Comparison of ENCODE assay signal across 24 mouse cellular contexts in the genomic region with DNA sequence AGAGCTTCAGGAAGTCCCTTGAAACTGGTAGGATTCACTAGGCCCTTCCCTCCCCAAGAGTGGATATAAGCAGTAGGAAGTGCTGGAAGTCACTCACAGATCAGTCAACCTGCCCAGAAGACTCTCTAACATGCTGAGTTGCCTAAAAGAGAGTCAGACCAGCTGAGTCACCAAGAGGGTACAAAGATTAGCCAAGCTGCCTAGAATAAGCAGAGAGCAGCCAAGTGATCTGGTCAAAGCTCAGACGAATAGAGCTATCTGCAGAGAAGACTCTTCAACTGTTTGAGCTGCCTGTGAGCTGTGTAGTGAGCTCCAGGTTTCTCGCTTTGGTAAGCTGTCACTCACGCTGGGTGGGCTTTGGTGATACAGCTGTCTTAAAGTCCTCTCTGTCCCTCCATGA.
DNase-seq lines count a peak whose midpoint lies in the region; ATAC-seq and TF ChIP-seq lines count a peak whose summit lies in the region.
"Had no signal": no experiment of that assay in that cellular context is flagged by ENCODE, and none has a peak within 500 bp of the region (broad histone marks: within the 10 kb centered on the region; RNA-seq: fewer than 3 reads in every experiment).

No protein-coding gene starts in this region.

- no peaks in the 10 kb centered on the region for H3K4me1 ChIP-seq in forebrain, embryonic 10.5 days
- no peaks in the 10 kb centered on the region for H3K4me1 ChIP-seq in forebrain, embryonic 15.5 days
- no peaks in the 10 kb centered on the region for H3K4me1 ChIP-seq in kidney, embryonic 16.5 days (ENCODE audit: insufficient read depth, low read length)
- peaks cover 7% of the 10 kb centered on the region for H3K4me1 ChIP-seq in liver, adult 2 months (ENCODE audit: control insufficient read depth, insufficient read depth, low read length)
- no peaks in the 10 kb centered on the region for H3K4me1 ChIP-seq in liver, embryonic 11.5 days (replicated peaks; ENCODE audit: control insufficient read depth, insufficient read depth, low read length)
- H3K4me1 ChIP-seq in midbrain, postnatal 0 days (ENCODE audit: insufficient read depth, low read length), result no peaks in the 10 kb centered on the region
- H3K4me1 ChIP-seq: embryonic facial prominence, embryonic 15.5 days; heart, embryonic 13.5 days; hindbrain, embryonic 12.5 days had no signal

- no peak overlapping the region for H3K4me3 ChIP-seq in forebrain, embryonic 10.5 days
- no peak overlapping the region for H3K4me3 ChIP-seq in forebrain, embryonic 15.5 days
- H3K4me3 ChIP-seq in kidney, embryonic 16.5 days (ENCODE audit: low read length), result no peak overlapping the region
- H3K4me3 ChIP-seq in liver, adult 2 months (ENCODE audit: insufficient read depth, low read depth, low read length), result peak overlapping the region; percentile 28; the same call in 1 of the 2 replicates
- H3K4me3 ChIP-seq in liver, embryonic 11.5 days (ENCODE audit: low read depth, low read length), result no peak overlapping the region
- H3K4me3 ChIP-seq in midbrain, postnatal 0 days (ENCODE audit: low read depth, low read length), result no peak overlapping the region
- H3K4me3 ChIP-seq: embryonic facial prominence, embryonic 15.5 days; erythroblast, embryonic 14.5 days; heart, adult 2 months; heart, embryonic 13.5 days; hindbrain, embryonic 12.5 days had no signal

- peak; percentile 3 for DNase-seq in forebrain, embryonic 10.5 days (ENCODE audit: extremely low spot score, low spot score)
- DNase-seq in kidney, adult 18-20 months, result peak; percentile 28
- DNase-seq in liver, adult 2 months (ENCODE audit: extremely low read depth, low read depth, low spot score), result peak; percentile 99
- DNase-seq in liver, embryonic 11.5 days (ENCODE audit: low spot score), result no peak
- no peak for DNase-seq in midbrain, postnatal 0 days (ENCODE audit: low spot score)
- DNase-seq: adrenal gland, adult 8-10 months; adrenal gland, postnatal 36 days; B cell, adult 2 months; cerebellum, adult 2 months; cerebellum, postnatal 14 days; embryo, embryonic 11 days; gastrocnemius, postnatal 10 days; heart, adult 2 months; heart, postnatal 4 days had no signal

- no peaks in the 10 kb centered on the region for H3K27me3 ChIP-seq in forebrain, embryonic 10.5 days (ENCODE audit: poor library complexity, severe bottlenecking)
- no peaks in the 10 kb centered on the region for H3K27me3 ChIP-seq in forebrain, embryonic 15.5 days
- H3K27me3 ChIP-seq in kidney, embryonic 16.5 days (ENCODE audit: insufficient read depth, low read length), result no peaks in the 10 kb centered on the region
- H3K27me3 ChIP-seq in liver, adult 2 months (ENCODE audit: control insufficient read depth, insufficient read depth, low read length), result no peaks in the 10 kb centered on the region
- H3K27me3 ChIP-seq in liver, embryonic 11.5 days (replicated peaks; ENCODE audit: control insufficient read depth, insufficient read depth, low read length), result no peaks in the 10 kb centered on the region
- H3K27me3 ChIP-seq in midbrain, postnatal 0 days (ENCODE audit: insufficient read depth, low read length), result no peaks in the 10 kb centered on the region
- H3K27me3 ChIP-seq: embryonic facial prominence, embryonic 15.5 days; heart, embryonic 13.5 days; hindbrain, embryonic 12.5 days had no signal

- no peak overlapping the region for H3K27ac ChIP-seq in forebrain, embryonic 10.5 days
- H3K27ac ChIP-seq in forebrain, embryonic 15.5 days (replicated peaks), result no peak overlapping the region
- H3K27ac ChIP-seq in kidney, embryonic 16.5 days (ENCODE audit: low read length), result no peak overlapping the region
- H3K27ac ChIP-seq in liver, adult 2 months (replicated peaks; ENCODE audit: insufficient read depth, low read depth, low read length), result peak overlapping the region; percentile 68
- H3K27ac ChIP-seq in liver, embryonic 11.5 days (ENCODE audit: low read depth, low read length), result no peak overlapping the region
- H3K27ac ChIP-seq in midbrain, postnatal 0 days (ENCODE audit: low read depth, low read length), result no peak overlapping the region
- H3K27ac ChIP-seq: embryonic facial prominence, embryonic 15.5 days; heart, adult 2 months; heart, embryonic 13.5 days; hindbrain, embryonic 12.5 days had no signal

- H3K79me2 ChIP-seq in liver, adult 2 months (ENCODE audit: control insufficient read depth, insufficient read depth, low read length), result no peaks in the 10 kb centered on the region

- WGBS in forebrain, embryonic 10.5 days, result 83% methylated on average over 3 of the region's 3 CpGs
- 83% methylated on average over 3 of the region's 3 CpGs for WGBS in forebrain, embryonic 15.5 days
- WGBS in kidney, embryonic 16.5 days, result 85% methylated on average over 3 of the region's 3 CpGs
- 19% methylated on average over 3 of the region's 3 CpGs for WGBS in liver, adult 2 months
- 72% methylated on average over 3 of the region's 3 CpGs for WGBS in liver, embryonic 11.5 days
- 84% methylated on average over 3 of the region's 3 CpGs for WGBS in midbrain, postnatal 0 days

- H3K36me3 ChIP-seq in forebrain, embryonic 10.5 days (replicated peaks), result no peaks in the 10 kb centered on the region
- no peaks in the 10 kb centered on the region for H3K36me3 ChIP-seq in forebrain, embryonic 15.5 days
- H3K36me3 ChIP-seq in kidney, embryonic 16.5 days (ENCODE audit: insufficient read depth, low read length), result no peaks in the 10 kb centered on the region
- no peaks in the 10 kb centered on the region for H3K36me3 ChIP-seq in liver, adult 2 months (ENCODE audit: control insufficient read depth, insufficient read depth, low read length)
- no peaks in the 10 kb centered on the region for H3K36me3 ChIP-seq in liver, embryonic 11.5 days (ENCODE audit: control insufficient read depth, insufficient read depth, low read length)
- no peaks in the 10 kb centered on the region for H3K36me3 ChIP-seq in midbrain, postnatal 0 days (ENCODE audit: insufficient read depth, low read length)
- H3K36me3 ChIP-seq: embryonic facial prominence, embryonic 15.5 days; G1E; heart, embryonic 13.5 days; hindbrain, embryonic 12.5 days had no signal

- no peak for ATAC-seq in forebrain, embryonic 15.5 days (replicated peaks)
- no peak for ATAC-seq in kidney, embryonic 16.5 days (ENCODE audit: low FRiP score, low TSS enrichment)
- ATAC-seq in liver, embryonic 11.5 days (replicated peaks; ENCODE audit: low FRiP score), result no peak
- ATAC-seq in midbrain, postnatal 0 days (ENCODE audit: low FRiP score), result no peak
- ATAC-seq: CD4-positive, CD25-positive, alpha-beta regulatory T cell, adult 4 months; forebrain, embryonic 16.5 days; hindbrain, embryonic 16.5 days had no signal

- H3K9me3 ChIP-seq in forebrain, embryonic 10.5 days, result no peaks in the 10 kb centered on the region
- H3K9me3 ChIP-seq in forebrain, embryonic 15.5 days, result no peaks in the 10 kb centered on the region
- no peaks in the 10 kb centered on the region for H3K9me3 ChIP-seq in kidney, embryonic 16.5 days (ENCODE audit: low read length)
- H3K9me3 ChIP-seq in liver, embryonic 11.5 days (ENCODE audit: control insufficient read depth, low read length), result no peaks in the 10 kb centered on the region
- H3K9me3 ChIP-seq in midbrain, postnatal 0 days (ENCODE audit: low read length), result no peaks in the 10 kb centered on the region
- H3K9me3 ChIP-seq: embryonic facial prominence, embryonic 15.5 days; G1E; heart, embryonic 13.5 days; hindbrain, embryonic 12.5 days had no signal

- no peak overlapping the region for H3K4me2 ChIP-seq in forebrain, embryonic 15.5 days (replicated peaks)
- no peak overlapping the region for H3K4me2 ChIP-seq in kidney, embryonic 16.5 days (replicated peaks; ENCODE audit: low read depth, low read length)
- H3K4me2 ChIP-seq in liver, embryonic 11.5 days, result no peak overlapping the region
- no peak overlapping the region for H3K4me2 ChIP-seq in midbrain, postnatal 0 days (ENCODE audit: low read depth, low read length, poor library complexity, severe bottlenecking)
- H3K4me2 ChIP-seq: embryonic facial prominence, embryonic 15.5 days; heart, embryonic 13.5 days; hindbrain, embryonic 12.5 days had no signal

- no peak for TF ChIP-seq CTCF in liver, adult 2 months (IDR thresholded peaks at IDR 0.05; ENCODE audit: low read depth, low read length)
- no peak for TF ChIP-seq CTCF in midbrain, postnatal 0 days (IDR thresholded peaks at IDR 0.05)

- no peak overlapping the region for H3K9ac ChIP-seq in forebrain, embryonic 15.5 days (replicated peaks)
- H3K9ac ChIP-seq in kidney, embryonic 16.5 days (replicated peaks; ENCODE audit: low read length), result no peak overlapping the region
- H3K9ac ChIP-seq in liver, adult 2 months (ENCODE audit: low read depth, low read length), result 0 out of 2 replicates have a peak overlapping the region, but pooled peaks have one; percentile 26
- no peak overlapping the region for H3K9ac ChIP-seq in liver, embryonic 11.5 days (ENCODE audit: low read depth, low read length)
- no peak overlapping the region for H3K9ac ChIP-seq in midbrain, postnatal 0 days (replicated peaks; ENCODE audit: low read length, poor library complexity, severe bottlenecking)
- H3K9ac ChIP-seq: embryonic facial prominence, embryonic 15.5 days; heart, embryonic 13.5 days; hindbrain, embryonic 12.5 days had no signal

- no peak for TF ChIP-seq POLR2A in liver, adult 2 months (IDR thresholded peaks at IDR 0.05; ENCODE audit: extremely low read depth, insufficient read depth, low read length)

Comparison
In these comparisons a context has a peak if more than half of its experiments do, and no peak if none do; other contexts are left out.
1. DNase-seq: peak in forebrain, embryonic 10.5 days (single experiment), kidney, adult 18-20 months (single experiment) and liver, adult 2 months (single experiment); none in liver, embryonic 11.5 days (single experiment) and midbrain, postnatal 0 days (single experiment).